Comparison of ENCODE assay signal across 17 mouse cellular contexts in the genomic region with DNA sequence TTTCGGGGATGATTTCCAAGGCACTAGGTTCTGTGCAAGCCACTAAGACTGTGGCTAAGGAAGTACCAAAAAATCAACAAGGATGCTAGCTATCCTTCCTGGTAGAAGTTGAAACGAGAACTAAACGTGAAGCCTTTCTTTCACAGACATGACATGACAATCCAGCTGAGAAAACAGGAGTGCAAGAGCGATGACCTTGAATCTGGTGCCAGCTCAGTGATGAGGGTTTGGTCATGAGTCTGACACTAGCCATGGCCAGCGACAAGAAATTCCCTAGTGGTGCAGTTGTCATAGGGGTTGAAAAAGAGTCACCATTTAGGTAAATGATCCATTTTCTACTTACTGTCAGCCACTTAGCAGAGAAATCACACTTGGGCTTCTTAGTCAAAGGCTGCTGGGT.
DNase-seq lines count a peak whose midpoint lies in the region; ATAC-seq lines count a peak whose summit lies in the region.
"Had no signal": no experiment of that assay in that cellular context is flagged by ENCODE, and none has a peak within 500 bp of the region (broad histone marks: within the 10 kb centered on the region; RNA-seq: fewer than 3 reads in every experiment).

No protein-coding gene starts in this region.

- H3K27me3 ChIP-seq in heart, embryonic 14.5 days (ENCODE audit: control insufficient read depth, insufficient read depth, low read length) = no peaks in the 10 kb centered on the region
- no peaks in the 10 kb centered on the region for H3K27me3 ChIP-seq in kidney, embryonic 16.5 days (ENCODE audit: insufficient read depth, low read length)
- H3K27me3 ChIP-seq: embryonic facial prominence, embryonic 15.5 days; forebrain, embryonic 12.5 days; limb, embryonic 12.5 days; neural tube, embryonic 12.5 days; stomach, embryonic 15.5 days had no signal

- H3K4me2 ChIP-seq in heart, embryonic 14.5 days (ENCODE audit: low read length) = 0 out of 2 replicates have a peak overlapping the region, but pooled peaks have one; percentile 26
- no peak overlapping the region for H3K4me2 ChIP-seq in kidney, embryonic 16.5 days (replicated peaks; ENCODE audit: low read depth, low read length)
- H3K4me2 ChIP-seq: embryonic facial prominence, embryonic 15.5 days; forebrain, embryonic 12.5 days; limb, embryonic 12.5 days; neural tube, embryonic 12.5 days; stomach, embryonic 15.5 days had no signal

- H3K4me3 ChIP-seq in heart, embryonic 14.5 days (ENCODE audit: control insufficient read depth in 1 of 2, insufficient read depth in 1 of 2, low read depth in 1 of 2, low read length in 2 of 2) = no peak overlapping the region
- H3K4me3 ChIP-seq in kidney, embryonic 16.5 days (ENCODE audit: low read length) = no peak overlapping the region
- H3K4me3 ChIP-seq: embryonic facial prominence, embryonic 15.5 days; forebrain, embryonic 12.5 days; left cerebral cortex, adult 2 months; limb, embryonic 12.5 days; neural tube, embryonic 12.5 days; stomach, embryonic 15.5 days had no signal

- peak; percentile 71 for DNase-seq in gastrocnemius, adult 18-20 months (ENCODE audit: low spot score)
- DNase-seq in gastrocnemius, postnatal 10 days = no peak
- DNase-seq in 416B (ENCODE audit: low read depth) = peak; percentile 41
- DNase-seq in adrenal gland, postnatal 36 days = peak; percentile 73 to 80
- DNase-seq in layer of hippocampus, postnatal 36 days = no peak
- DNase-seq: kidney, adult 8-10 months; lung, adult 2 months; right cerebral cortex, postnatal 4 days had no signal

- H3K9ac ChIP-seq in heart, embryonic 14.5 days (ENCODE audit: low read length) = 0 out of 2 replicates have a peak overlapping the region, but pooled peaks have one; percentile 41
- no peak overlapping the region for H3K9ac ChIP-seq in kidney, embryonic 16.5 days (replicated peaks; ENCODE audit: low read length)
- H3K9ac ChIP-seq: embryonic facial prominence, embryonic 15.5 days; forebrain, embryonic 12.5 days; limb, embryonic 12.5 days; neural tube, embryonic 12.5 days; stomach, embryonic 15.5 days had no signal

- no peaks in the 10 kb centered on the region for H3K36me3 ChIP-seq in heart, embryonic 14.5 days (ENCODE audit: control insufficient read depth, insufficient read depth, low read length)
- no peaks in the 10 kb centered on the region for H3K36me3 ChIP-seq in kidney, embryonic 16.5 days (ENCODE audit: insufficient read depth, low read length)
- H3K36me3 ChIP-seq: embryonic facial prominence, embryonic 15.5 days; forebrain, embryonic 12.5 days; limb, embryonic 12.5 days; neural tube, embryonic 12.5 days; stomach, embryonic 15.5 days had no signal

- H3K27ac ChIP-seq in heart, embryonic 14.5 days (replicated peaks in 1 of 2; ENCODE audit: control insufficient read depth in 1 of 2, insufficient read depth in 1 of 2, low read depth in 2 of 2, low read length in 2 of 2) = peak overlapping the region; percentile 22 to 72; a peak in 3 of 4 replicates
- H3K27ac ChIP-seq in kidney, embryonic 16.5 days (ENCODE audit: low read length) = no peak overlapping the region
- H3K27ac ChIP-seq: embryonic facial prominence, embryonic 15.5 days; forebrain, embryonic 12.5 days; left cerebral cortex, adult 2 months; limb, embryonic 12.5 days; neural tube, embryonic 12.5 days; stomach, embryonic 15.5 days had no signal

- no peak for ATAC-seq in heart, embryonic 14.5 days (ENCODE audit: insufficient number of reproducible peaks, insufficient read depth, low FRiP score, low read depth)
- ATAC-seq in megakaryocyte-erythroid progenitor cell, adult 5-6 weeks (replicated peaks; ENCODE audit: low FRiP score, low TSS enrichment, poor library complexity, severe bottlenecking) = no peak
- ATAC-seq in kidney, embryonic 16.5 days (ENCODE audit: low FRiP score, low TSS enrichment) = no peak

- peaks cover 34 to 77% of the 10 kb centered on the region in 2 experiments for H3K4me1 ChIP-seq in heart, embryonic 14.5 days (ENCODE audit: control insufficient read depth in 2 of 2, insufficient read depth in 2 of 2, low read length in 2 of 2)
- H3K4me1 ChIP-seq in kidney, embryonic 16.5 days (ENCODE audit: insufficient read depth, low read length) = peaks cover 18% of the 10 kb centered on the region
- H3K4me1 ChIP-seq: stomach, embryonic 15.5 days had no signal

- H3K9me3 ChIP-seq in heart, embryonic 14.5 days (ENCODE audit: control insufficient read depth, low read length) = no peaks in the 10 kb centered on the region
- no peaks in the 10 kb centered on the region for H3K9me3 ChIP-seq in kidney, embryonic 16.5 days (ENCODE audit: low read length)
- H3K9me3 ChIP-seq: embryonic facial prominence, embryonic 15.5 days; forebrain, embryonic 12.5 days; limb, embryonic 12.5 days; neural tube, embryonic 12.5 days; stomach, embryonic 15.5 days had no signal

- WGBS in heart, embryonic 14.5 days = 47% methylated on average over 5 of the region's 5 CpGs
- WGBS in kidney, embryonic 16.5 days = 35% methylated on average over 5 of the region's 5 CpGs

Comparison
In these comparisons a context has a peak if more than half of its experiments do, and no peak if none do; other contexts are left out.
1. DNase-seq: peak in gastrocnemius, adult 18-20 months (single experiment), 416B (single experiment) and adrenal gland, postnatal 36 days (2 of 2); none in gastrocnemius, postnatal 10 days (single experiment) and layer of hippocampus, postnatal 36 days (0 of 2).